Mouse (Mus musculus): ENCODE measurements around the gene Ftl1. TPM values are rescaled to one million over a fixed set of nuclear protein-coding genes. Genes with fewer than 3 reads are reported as not detected.

The Ftl1 gene
- polyA plus RNA-seq, 2 experiments from 2014 or later: 1,962 to 2,374 TPM

DNA sequence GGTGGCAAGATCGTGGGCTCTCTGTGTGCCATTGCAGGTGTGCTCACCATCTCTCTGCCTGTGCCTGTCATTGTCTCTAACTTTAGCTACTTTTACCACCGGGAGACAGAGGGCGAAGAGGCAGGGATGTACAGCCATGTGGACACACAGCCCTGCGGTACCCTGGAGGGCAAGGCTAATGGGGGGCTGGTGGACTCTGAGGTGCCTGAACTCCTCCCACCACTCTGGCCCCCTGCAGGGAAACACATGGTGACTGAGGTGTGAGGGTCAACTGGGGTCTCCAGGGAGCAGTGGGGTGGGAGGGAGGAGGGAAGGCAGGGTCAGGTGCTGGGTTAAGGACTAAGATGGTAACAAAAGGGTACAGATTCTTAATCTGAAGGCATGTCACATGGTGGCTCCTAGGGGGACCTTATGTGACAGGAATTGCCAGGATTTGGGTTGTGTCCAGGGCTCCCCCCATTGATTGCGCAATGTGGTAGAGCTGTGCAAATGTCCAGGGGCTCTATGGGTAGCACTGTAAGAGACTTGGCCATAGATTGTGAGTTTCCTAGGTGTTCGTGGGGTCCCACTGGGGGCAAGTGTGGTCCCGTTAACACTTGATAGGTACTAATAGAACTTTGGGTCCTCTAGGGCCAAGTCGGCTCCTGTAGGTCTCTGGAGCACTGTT, 50.1 kb downstream of the Ftl1 start:
- ATAC-seq: no peak

DNA sequence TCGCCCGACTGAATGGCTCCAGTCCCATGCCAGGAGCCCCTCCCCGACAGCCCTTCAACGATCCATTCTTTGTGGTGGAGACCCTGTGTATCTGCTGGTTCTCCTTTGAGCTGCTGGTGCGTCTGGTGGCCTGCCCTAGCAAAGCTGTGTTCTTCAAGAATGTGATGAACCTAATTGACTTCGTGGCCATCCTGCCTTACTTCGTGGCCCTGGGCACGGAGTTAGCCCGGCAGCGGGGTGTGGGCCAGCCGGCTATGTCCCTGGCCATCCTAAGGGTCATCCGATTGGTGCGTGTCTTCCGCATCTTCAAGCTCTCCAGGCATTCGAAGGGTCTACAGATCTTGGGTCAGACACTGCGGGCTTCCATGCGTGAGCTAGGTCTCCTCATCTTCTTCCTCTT, 50.7 kb downstream of the Ftl1 start:
- no peak for ATAC-seq

DNA sequence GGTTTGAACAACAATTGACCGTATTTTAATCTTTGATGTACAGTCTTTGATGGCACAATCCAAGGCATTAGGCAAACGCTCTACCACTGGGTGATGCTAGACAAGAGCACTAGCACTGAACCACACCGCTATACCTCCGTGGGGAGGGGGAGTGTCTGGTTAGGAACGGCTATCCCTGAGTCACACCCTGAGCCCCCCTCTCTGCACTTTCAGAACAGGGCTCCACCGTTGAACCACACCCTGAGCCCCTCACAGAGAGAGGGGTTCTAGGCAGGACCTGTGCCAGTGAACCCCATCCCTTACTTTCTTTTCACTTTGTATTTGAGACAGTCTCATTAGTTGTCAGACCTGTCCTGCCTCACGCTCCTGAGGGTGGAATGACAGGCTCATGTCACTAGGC, 51.3 kb downstream of the Ftl1 start:
- no peak for ATAC-seq

Other genes with a start within 250 kb of the Ftl1 start
- 10 to 100 TPM; 16.1 to 22.9 TPM for gene Dkkl1, start 247.7 kb downstream of the Ftl1 start, polyA plus RNA-seq (2017; shearing (Covaris generic))
- gene Tead2, start 244.1 kb downstream of the Ftl1 start, polyA plus RNA-seq (2017; shearing (Covaris generic)): 1 to 10 TPM; 4.5 to 5.4 TPM
- gene Cd37, start 220.8 kb downstream of the Ftl1 start, polyA plus RNA-seq (2017; shearing (Covaris generic)): 100 to 1,000 TPM; 473 to 666 TPM
- not detected for gene Slc6a16, start 218.8 kb downstream of the Ftl1 start, polyA plus RNA-seq (2017; shearing (Covaris generic))
- not detected for gene Slc6a21, start 182.4 kb downstream of the Ftl1 start, polyA plus RNA-seq (2017; shearing (Covaris generic))
- 10 to 100 TPM; 11.7 to 15.9 TPM for gene Trpm4, start 126.1 kb downstream of the Ftl1 start, polyA plus RNA-seq (2017; shearing (Covaris generic))
- gene Hrc, start 124.6 kb downstream of the Ftl1 start, polyA plus RNA-seq (2017; shearing (Covaris generic)): not detected
- gene Ppfia3, start 92.9 kb downstream of the Ftl1 start, polyA plus RNA-seq (2017; shearing (Covaris generic)): not detected
- not detected for gene Lin7b, start 89.3 kb downstream of the Ftl1 start, polyA plus RNA-seq (2017; shearing (Covaris generic))
- 100 to 1,000 TPM in 1 of 2 experiments, 10 to 100 TPM in 1; 82.1 to 130 TPM for gene Snrnp70, start 64.1 kb downstream of the Ftl1 start, polyA plus RNA-seq (2017; shearing (Covaris generic))
- gene Kcna7, start 54.2 kb downstream of the Ftl1 start, polyA plus RNA-seq (2017; shearing (Covaris generic)): not detected
- not detected for gene Ntf5, start 46.2 kb downstream of the Ftl1 start, polyA plus RNA-seq (2017; shearing (Covaris generic))
- not detected for gene Lhb, start 39.1 kb downstream of the Ftl1 start, polyA plus RNA-seq (2017; shearing (Covaris generic))
- gene Gys1, start 25.0 kb downstream of the Ftl1 start, polyA plus RNA-seq (2017; shearing (Covaris generic)): 10 to 100 TPM in 1 of 2 experiments, 1 to 10 TPM in 1; 9.2 to 18.2 TPM
- gene Ruvbl2, start 21.8 kb downstream of the Ftl1 start, polyA plus RNA-seq (2017; shearing (Covaris generic)): 10 to 100 TPM; 41.9 to 51.9 TPM
- 100 to 1,000 TPM; 146 to 164 TPM for gene Bax, start 7.0 kb upstream of the Ftl1 start, polyA plus RNA-seq (2017; shearing (Covaris generic))
- gene Tulp2, start 22.0 kb upstream of the Ftl1 start, polyA plus RNA-seq (2017; shearing (Covaris generic)): 1 to 10 TPM; 1.2 TPM
- gene Gm45808, start 26.9 kb upstream of the Ftl1 start, polyA plus RNA-seq (2017; shearing (Covaris generic)): under 1 TPM in 1 of 2 experiments, not detected in 1; 0.62 TPM
- 1 to 10 TPM; 1.1 to 2.7 TPM for gene Dhdh, start 28.9 kb upstream of the Ftl1 start, polyA plus RNA-seq (2017; shearing (Covaris generic))
- gene Nucb1, start 50.5 kb upstream of the Ftl1 start, polyA plus RNA-seq (2017; shearing (Covaris generic)): 100 to 1,000 TPM; 124 to 159 TPM
- gene Ppp1r15a, start 66.4 kb upstream of the Ftl1 start, polyA plus RNA-seq (2017; shearing (Covaris generic)): 100 to 1,000 TPM in 1 of 2 experiments, 10 to 100 TPM in 1; 49.3 to 132 TPM
- gene Plekha4, start 66.4 kb upstream of the Ftl1 start, polyA plus RNA-seq (2017; shearing (Covaris generic)): under 1 TPM in 1 of 2 experiments, not detected in 1; 0.20 TPM
- gene Hsd17b14, start 95.0 kb upstream of the Ftl1 start, polyA plus RNA-seq (2017; shearing (Covaris generic)): under 1 TPM; 0.77 to 0.81 TPM
- 10 to 100 TPM; 46.4 to 77.9 TPM for gene Bcat2, start 110.3 kb upstream of the Ftl1 start, polyA plus RNA-seq (2017; shearing (Covaris generic))
- gene Fgf21, start 155.6 kb upstream of the Ftl1 start, polyA plus RNA-seq (2017; shearing (Covaris generic)): not detected
- not detected for gene Fut1, start 157.4 kb upstream of the Ftl1 start, polyA plus RNA-seq (2017; shearing (Covaris generic))
- not detected for gene Izumo1, start 161.9 kb upstream of the Ftl1 start, polyA plus RNA-seq (2017; shearing (Covaris generic))
- under 1 TPM in 1 of 2 experiments, not detected in 1; 0.20 TPM for gene Rasip1, start 167.6 kb upstream of the Ftl1 start, polyA plus RNA-seq (2017; shearing (Covaris generic))
- under 1 TPM; 0.32 to 0.40 TPM for gene Mamstr, start 180.1 kb upstream of the Ftl1 start, polyA plus RNA-seq (2017; shearing (Covaris generic))
- not detected for gene Fut2, start 206.5 kb upstream of the Ftl1 start, polyA plus RNA-seq (2017; shearing (Covaris generic))
- not detected for gene Ntn5, start 224.1 kb upstream of the Ftl1 start, polyA plus RNA-seq (2017; shearing (Covaris generic))
- gene Sec1, start 234.5 kb upstream of the Ftl1 start, polyA plus RNA-seq (2017; shearing (Covaris generic)): under 1 TPM in 1 of 2 experiments, not detected in 1; 0.30 TPM
- gene Car11, start 240.0 kb upstream of the Ftl1 start, polyA plus RNA-seq (2017; shearing (Covaris generic)): 1 to 10 TPM; 1.2 to 1.3 TPM
- gene Dbp, start 245.2 kb upstream of the Ftl1 start, polyA plus RNA-seq (2017; shearing (Covaris generic)): 1 to 10 TPM; 7.4 to 8.8 TPM

All from CD4-positive, CD25-positive, alpha-beta regulatory T cell, adult 4 months (primary cell).